Mouse (Mus musculus) megakaryocyte-erythroid progenitor cell, adult 5-6 weeks (primary cell): ENCODE measurements around the gene Arx. TPM values are rescaled to one million over a fixed set of nuclear protein-coding genes. Genes with fewer than 3 reads are reported as not detected.

ENCODE experiments used
- ATAC-seq: replicated peaks from 2 replicates; pipeline ENCODE4 v1.8.0; 2016; ENCODE audit warnings: mild to moderate bottlenecking, inconsistent platforms; ENCODE audit not compliant: severe bottlenecking, poor library complexity, low FRiP score, low TSS enrichment
- total RNA-seq, 2 experiments: library from RNA; stranded (forward) in 1 of 2; stranded (reverse) in 1 of 2; fragments of 200-1000, 215-1000 nt in 1 of 2; fragments of >200 nt in 1 of 2; fragmentation: Nextera tagmentation in 1 of 2; gene quantifications; 2 replicates each; pipeline ENCODE4 v1.2.3; 2014 to 2017

Gene Arx
- not detected in 2 replicates for total RNA-seq (2014; fragmentation: Nextera tagmentation)
- not detected in 2 replicates for total RNA-seq (2017)

- peak; percentile 92 for ATAC-seq
Observed at GRCm38 (mm10) chrX:93286291-93286893, at the start of gene Arx. Gene Arx, plus strand, starts transcription at chrX:93286445.

DNA sequence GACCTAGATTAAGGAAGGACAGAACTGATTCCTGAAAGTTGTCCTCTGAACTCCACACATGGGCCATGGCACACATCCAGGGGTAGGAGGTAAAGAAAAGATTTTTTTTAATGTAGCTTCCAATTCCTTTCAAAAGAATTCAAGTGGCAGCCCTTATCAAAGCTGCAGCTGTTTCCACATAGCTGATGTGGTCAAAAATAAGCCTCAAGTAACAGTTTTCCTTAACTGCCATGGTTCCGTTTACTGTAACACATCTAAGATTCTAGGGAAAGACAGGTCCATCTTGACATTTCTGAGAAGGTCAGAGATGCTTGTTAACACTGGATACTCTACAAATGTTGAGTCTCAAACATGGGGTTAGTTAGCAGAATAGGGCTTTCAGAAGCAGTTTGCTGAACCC, 34.9 kb upstream of the Arx start:
- no peak for ATAC-seq

- no peak for ATAC-seq
Observed at GRCm38 (mm10) chrX:93275689-93276088, 10.6 kb upstream of the Arx start.

- ATAC-seq = no peak
Observed at GRCm38 (mm10) chrX:93279940-93280339, 6.3 kb upstream of the Arx start.

DNA sequence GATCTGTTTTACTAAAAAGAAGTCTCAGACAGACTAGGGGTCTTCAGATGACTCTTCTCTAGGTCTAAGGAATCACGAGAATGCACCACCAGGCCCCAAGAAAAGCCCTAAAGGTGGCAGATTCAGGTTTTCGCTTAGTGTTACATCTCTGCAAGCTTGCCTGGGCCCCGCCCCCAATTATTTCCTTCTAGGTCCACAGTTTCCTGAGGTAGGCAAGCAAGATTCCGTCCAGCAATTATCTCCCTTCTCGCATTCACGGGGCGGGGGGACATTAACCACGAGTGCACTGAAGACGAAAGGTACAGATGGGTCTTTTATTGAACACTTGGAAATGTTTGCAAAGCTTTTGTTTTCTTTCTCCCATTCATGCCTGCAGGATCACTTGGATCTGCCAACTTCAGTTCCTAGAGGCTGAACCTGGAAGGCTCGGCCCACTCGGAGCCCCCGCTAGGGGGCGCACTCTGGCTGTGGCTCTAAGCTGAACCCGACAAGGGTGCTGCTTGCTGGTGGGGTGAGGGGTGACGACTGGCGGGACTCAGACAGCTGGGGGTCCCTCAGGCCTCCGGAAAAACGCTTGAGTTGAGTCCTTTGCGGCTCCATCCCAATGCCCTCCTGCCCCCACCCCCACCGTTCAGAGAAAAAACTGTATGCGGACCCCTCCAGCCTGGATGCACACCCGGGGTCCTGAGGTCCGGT, 5.1 kb upstream of the Arx start:
- peak; percentile 60; the same call in 1 of the 2 replicates for ATAC-seq

DNA sequence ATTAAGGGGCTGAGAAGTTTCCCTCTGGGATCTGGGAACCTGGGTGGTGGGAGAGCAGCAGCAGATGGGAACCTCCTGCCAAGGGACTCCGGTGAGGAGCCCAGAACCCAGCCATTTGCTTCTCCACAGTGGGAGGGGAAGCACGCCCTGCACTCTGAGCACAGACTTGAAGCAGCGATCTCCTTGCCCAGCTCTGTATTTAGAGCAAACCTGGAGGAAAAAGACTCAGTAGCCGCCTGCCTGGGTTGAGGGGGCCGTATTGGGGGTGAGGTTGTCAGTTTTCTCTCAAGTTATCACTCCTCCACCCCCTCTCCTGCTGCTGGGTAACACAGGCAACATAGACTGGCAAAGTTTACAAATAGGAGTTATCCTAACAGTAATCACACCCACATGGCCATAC, 4.5 kb upstream of the Arx start:
- no peak for ATAC-seq

- ATAC-seq = no peak
Observed at GRCm38 (mm10) chrX:93285091-93285490, 1.2 kb upstream of the Arx start.

DNA sequence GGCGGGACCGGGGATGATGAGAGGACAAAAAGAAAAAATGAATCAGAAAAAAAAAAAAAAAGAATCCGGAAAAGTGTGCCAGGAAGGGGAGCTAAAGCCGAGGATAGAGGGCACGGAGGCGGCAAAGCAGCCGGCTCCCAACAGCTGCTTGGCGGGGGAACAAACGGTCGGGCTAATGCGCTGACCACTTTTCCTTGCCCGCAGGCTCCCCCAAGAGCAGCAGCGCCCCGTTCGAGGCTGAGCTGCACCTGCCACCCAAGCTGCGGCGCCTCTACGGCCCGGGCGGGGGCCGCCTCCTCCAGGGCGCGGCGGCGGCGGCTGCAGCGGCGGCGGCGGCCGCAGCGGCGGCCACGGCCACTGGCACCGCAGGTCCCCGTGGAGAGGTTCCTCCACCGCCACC, 2.1 kb downstream of the Arx start:
- no peak for ATAC-seq

DNA sequence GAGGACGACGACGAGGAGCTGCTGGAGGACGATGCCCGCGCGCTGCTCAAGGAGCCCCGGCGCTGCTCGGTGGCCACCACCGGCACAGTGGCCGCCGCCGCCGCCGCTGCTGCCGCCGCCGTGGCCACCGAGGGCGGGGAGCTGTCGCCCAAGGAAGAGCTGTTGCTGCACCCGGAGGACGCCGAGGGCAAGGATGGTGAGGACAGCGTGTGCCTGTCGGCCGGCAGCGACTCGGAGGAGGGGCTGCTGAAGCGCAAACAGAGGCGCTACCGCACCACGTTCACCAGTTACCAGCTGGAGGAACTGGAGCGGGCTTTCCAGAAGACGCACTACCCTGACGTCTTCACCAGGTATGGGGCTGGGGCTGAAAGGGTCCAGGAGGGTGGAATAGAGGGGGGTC, 2.8 kb downstream of the Arx start:
- no peak for ATAC-seq

GRCm38 (mm10) chrX:93289851-93290380, 3.7 kb downstream of the Arx start:
- no peak for ATAC-seq

DNA sequence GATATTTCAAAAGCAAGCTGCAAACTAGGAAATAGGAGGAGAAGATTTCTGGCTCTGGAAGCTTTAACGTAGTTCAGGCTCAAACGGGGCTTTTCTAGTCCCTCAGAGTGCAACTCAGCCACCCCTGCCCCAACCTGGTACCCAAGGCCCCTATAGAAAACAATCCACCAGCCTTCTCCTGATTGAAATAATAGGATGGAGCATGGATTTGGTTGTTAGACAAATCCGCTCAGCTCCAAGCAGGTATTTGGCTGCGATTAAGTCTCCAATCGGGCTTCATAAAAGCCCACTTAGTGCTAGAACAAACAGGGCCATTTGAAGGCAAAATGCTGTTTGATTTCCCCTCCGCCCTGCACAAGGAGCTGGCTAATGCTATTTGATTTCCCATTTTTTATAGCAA, 5.8 kb downstream of the Arx start:
- ATAC-seq = no peak

- no peak for ATAC-seq
Observed at GRCm38 (mm10) chrX:93294736-93295490, 8.7 kb downstream of the Arx start.

DNA sequence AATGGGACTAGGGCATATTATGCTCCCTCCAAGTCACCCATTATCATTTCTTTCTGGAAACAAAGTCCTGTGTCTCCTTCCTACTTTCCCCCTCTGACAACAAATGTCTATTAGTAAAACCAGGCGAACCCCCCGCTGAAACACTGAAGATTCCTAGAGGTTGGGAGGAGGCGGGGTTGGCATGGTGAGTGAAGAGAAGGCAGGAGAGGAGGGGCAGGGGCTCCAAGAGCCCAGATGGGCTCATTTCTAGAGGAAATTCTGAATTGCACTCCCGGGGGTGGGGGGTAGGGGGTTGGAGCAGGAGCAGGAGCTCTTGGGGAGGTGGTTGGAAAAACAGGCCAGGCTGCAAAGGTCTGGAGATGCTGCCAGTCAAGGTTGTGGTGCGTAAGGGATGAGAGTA, 9.6 kb downstream of the Arx start:
- no peak for ATAC-seq

DNA sequence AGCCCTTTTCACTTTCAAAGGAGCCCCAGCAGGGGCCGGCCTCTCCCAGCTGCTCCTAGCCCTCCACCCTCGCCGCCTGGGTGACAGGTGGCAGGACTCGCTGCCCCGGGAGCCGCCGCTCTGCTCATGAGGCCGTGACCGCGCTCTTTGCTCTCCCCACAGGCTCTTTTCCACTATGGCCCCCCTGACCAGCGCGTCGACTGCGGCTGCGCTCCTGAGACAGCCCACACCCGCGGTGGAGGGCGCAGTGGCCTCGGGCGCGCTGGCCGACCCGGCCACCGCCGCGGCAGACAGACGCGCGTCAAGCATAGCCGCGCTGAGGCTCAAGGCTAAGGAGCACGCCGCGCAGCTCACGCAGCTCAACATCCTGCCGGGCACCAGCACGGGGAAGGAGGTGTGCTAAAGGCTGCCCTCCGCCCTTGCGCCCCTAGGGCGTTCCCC, 10.8 kb downstream of the Arx start:
- no peak for ATAC-seq

GRCm38 (mm10) chrX:93299046-93299626, 12.9 kb downstream of the Arx start:
- no peak for ATAC-seq

DNA sequence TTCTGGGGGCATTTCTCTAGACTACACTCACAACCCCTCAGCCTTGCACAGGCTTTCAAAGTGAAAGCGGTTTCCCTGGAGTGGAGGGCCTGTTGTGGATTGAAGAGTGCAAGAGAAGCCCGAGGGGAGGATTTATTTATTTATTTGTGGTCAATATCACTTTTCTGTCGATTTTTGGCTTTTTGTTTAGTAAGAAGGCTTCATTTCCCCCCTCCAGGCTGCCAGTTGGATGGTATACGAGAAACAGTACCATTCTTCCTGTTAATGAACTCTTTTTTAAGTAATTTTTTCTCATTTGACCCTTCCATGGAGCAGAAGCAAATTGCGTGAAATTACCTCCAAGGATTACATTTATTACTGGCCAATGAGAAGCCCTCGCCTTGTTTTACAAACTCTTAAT, 13.5 kb downstream of the Arx start:
- ATAC-seq = no peak

GRCm38 (mm10) chrX:93300183-93300815, 14.1 kb downstream of the Arx start:
- ATAC-seq = no peak

DNA sequence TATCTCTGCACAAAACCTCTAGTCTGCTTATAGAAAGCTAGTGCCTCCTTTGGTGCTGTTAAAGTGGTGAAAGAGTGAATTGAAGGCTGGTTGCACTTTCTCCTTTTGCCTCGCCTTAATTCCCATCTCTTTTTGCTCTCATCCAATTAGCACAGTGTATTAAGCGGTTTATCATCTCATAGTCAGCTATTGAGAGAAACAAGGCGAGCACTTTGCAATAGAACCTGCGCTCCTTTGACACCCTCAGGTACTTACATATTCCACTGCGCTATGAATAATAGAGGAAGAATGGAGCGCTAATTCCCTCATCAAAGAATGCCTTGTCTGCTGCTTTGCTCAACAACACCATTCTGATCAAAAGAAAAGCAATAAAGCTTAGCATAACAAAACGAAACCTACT, 15.6 kb downstream of the Arx start:
- ATAC-seq = no peak

DNA sequence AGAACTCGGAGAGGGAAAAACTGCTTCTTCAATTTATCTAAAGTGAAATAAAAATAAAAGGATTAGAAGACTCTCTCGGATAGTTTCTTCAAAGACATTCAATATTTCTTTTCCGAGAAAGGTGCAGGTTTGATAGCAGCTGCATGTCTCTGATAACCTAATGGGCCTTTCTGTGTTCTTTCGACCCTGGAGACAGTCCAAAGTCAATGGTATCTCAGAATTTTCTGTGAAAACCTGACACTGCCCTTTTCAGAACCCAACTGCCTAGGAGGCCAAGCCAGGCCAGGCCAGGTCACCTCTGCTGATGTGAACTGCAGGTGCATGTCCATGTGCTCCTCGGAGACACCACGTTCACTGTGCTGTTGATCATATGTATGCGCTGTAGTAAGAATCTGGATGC, 19.5 kb downstream of the Arx start:
- ATAC-seq = 0 out of 2 replicates have a peak, but pooled peaks have one; percentile 57

GRCm38 (mm10) chrX:93317577-93317976, 31.3 kb downstream of the Arx start:
- ATAC-seq = no peak
